In the genomic region with DNA sequence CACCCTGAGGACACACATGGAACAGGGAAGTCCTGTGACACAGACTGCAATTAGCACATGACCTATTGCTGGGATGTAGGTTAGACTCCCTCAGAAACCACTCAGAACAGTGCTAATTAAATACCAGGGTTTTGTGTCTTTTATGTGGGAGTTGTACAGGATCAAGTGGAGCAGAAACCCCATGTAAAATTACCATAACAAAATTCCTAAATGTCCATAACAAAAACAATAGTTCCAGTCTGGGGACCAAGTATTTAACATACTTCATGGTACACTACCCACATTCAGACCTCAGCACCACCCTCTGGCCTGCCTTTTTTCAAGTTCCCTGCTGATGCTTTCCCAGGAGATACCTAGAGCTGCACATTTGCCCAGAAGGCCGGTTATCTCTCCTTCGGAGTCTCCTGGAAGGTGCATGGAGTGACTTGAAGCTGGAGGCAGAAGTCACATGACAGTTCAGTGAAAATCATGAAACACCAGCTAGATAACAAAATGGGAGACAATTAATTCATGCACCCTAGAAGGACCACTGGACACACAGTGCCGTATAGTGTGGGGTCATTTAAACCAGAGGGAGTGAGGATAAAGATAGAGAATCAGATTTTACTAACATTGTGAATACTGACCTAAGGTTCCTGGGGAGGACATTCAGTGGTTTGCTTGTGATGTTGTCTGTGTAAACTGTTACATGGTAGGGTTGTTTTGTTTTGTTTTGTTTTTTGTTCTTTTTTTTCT, we compare ENCODE assay signal across 9 mouse cellular contexts. TPM values are rescaled to one million over a fixed set of nuclear protein-coding genes. Genes with fewer than 3 reads are reported as not detected.
DNase-seq lines count a peak whose midpoint lies in the region; ATAC-seq and TF ChIP-seq lines count a peak whose summit lies in the region.
"Had no signal": no experiment of that assay in that cellular context is flagged by ENCODE, and none has a peak within 500 bp of the region (broad histone marks: within the 10 kb centered on the region; RNA-seq: fewer than 3 reads in every experiment).

No protein-coding gene starts in this region.

- no peak overlapping the region for H3K4me3 ChIP-seq in heart, postnatal 0 days (ENCODE audit: low read depth, low read length)
- no peak overlapping the region for H3K4me3 ChIP-seq in hindbrain, embryonic 11.5 days (ENCODE audit: low read depth, low read length)
- no peak overlapping the region for H3K4me3 ChIP-seq in neural tube, embryonic 11.5 days (ENCODE audit: low read depth, low read length)

- 0 out of 2 replicates have a peak, but pooled peaks cover 5% of the 10 kb centered on the region for H3K4me1 ChIP-seq in heart, postnatal 0 days (ENCODE audit: control insufficient read depth, insufficient read depth)
- no peaks in the 10 kb centered on the region for H3K4me1 ChIP-seq in hindbrain, embryonic 11.5 days (replicated peaks; ENCODE audit: control insufficient read depth, insufficient read depth, low read length)
- H3K4me1 ChIP-seq in neural tube, embryonic 11.5 days (ENCODE audit: control insufficient read depth, insufficient read depth, low read length) = no peaks in the 10 kb centered on the region; the same call in 1 of the 2 replicates

- H3K4me2 ChIP-seq in heart, postnatal 0 days (ENCODE audit: low read depth, low read length) = no peak overlapping the region
- H3K4me2 ChIP-seq in hindbrain, embryonic 11.5 days (replicated peaks; ENCODE audit: low read depth, low read length) = no peak overlapping the region
- H3K4me2 ChIP-seq in neural tube, embryonic 11.5 days (ENCODE audit: low read depth) = no peak overlapping the region

- TF ChIP-seq EP300 in heart, postnatal 0 days (IDR thresholded peaks at IDR 0.05; ENCODE audit: low read depth) = no peak

- DNase-seq in heart, postnatal 0 days (ENCODE audit: low spot score) = no peak
- no peak for DNase-seq in heart, adult 8-10 months (ENCODE audit: low spot score)
- peak; percentile 4 for DNase-seq in embryo, embryonic 11.5 days (ENCODE audit: low read depth, low spot score)
- DNase-seq in hindbrain, embryonic 11.5 days (ENCODE audit: low spot score) = peak; percentile 55
- peak; percentile 42 for DNase-seq in neural tube, embryonic 11.5 days (ENCODE audit: low spot score)
- DNase-seq in left cerebral cortex, postnatal 14 days (ENCODE audit: low spot score in 2 of 2) = no peak
- DNase-seq in adrenal gland, postnatal 10 days = no peak
- no peak for DNase-seq in ovary, postnatal 36 days (ENCODE audit: low spot score)
- DNase-seq: thymus, adult 18-20 months had no signal

- H3K27me3 ChIP-seq in heart, postnatal 0 days (ENCODE audit: control insufficient read depth, insufficient read depth, low read length) = no peaks in the 10 kb centered on the region
- H3K27me3 ChIP-seq in hindbrain, embryonic 11.5 days (ENCODE audit: control insufficient read depth, insufficient read depth, low read length) = no peaks in the 10 kb centered on the region
- H3K27me3 ChIP-seq in neural tube, embryonic 11.5 days (ENCODE audit: control insufficient read depth, insufficient read depth, low read length) = no peaks in the 10 kb centered on the region

- no peak for TF ChIP-seq CTCF in heart, postnatal 0 days (IDR thresholded peaks at IDR 0.05; ENCODE audit: low read depth)

- H3K9me3 ChIP-seq in heart, postnatal 0 days (replicated peaks; ENCODE audit: control insufficient read depth, low read length) = no peaks in the 10 kb centered on the region
- H3K9me3 ChIP-seq in hindbrain, embryonic 11.5 days (ENCODE audit: control insufficient read depth, low read length) = no peaks in the 10 kb centered on the region
- no peaks in the 10 kb centered on the region for H3K9me3 ChIP-seq in neural tube, embryonic 11.5 days (ENCODE audit: control insufficient read depth, low read length)

- H3K36me3 ChIP-seq in heart, postnatal 0 days (replicated peaks; ENCODE audit: control insufficient read depth, insufficient read depth, low read length) = no peaks in the 10 kb centered on the region
- no peaks in the 10 kb centered on the region for H3K36me3 ChIP-seq in hindbrain, embryonic 11.5 days (ENCODE audit: control insufficient read depth, insufficient read depth, low read length)
- no peaks in the 10 kb centered on the region for H3K36me3 ChIP-seq in neural tube, embryonic 11.5 days (ENCODE audit: control insufficient read depth, insufficient read depth, low read length)

- no peak for ATAC-seq in heart, postnatal 0 days (ENCODE audit: insufficient read depth, low read depth)
- ATAC-seq in hindbrain, embryonic 11.5 days (ENCODE audit: low FRiP score) = peak; percentile 68
- ATAC-seq in neural tube, embryonic 11.5 days (ENCODE audit: insufficient read depth, low FRiP score, low TSS enrichment) = peak; percentile 40

- peak overlapping the region; percentile 88 for H3K27ac ChIP-seq in heart, postnatal 0 days (ENCODE audit: low read depth)
- peak overlapping the region; percentile 72 for H3K27ac ChIP-seq in hindbrain, embryonic 11.5 days (ENCODE audit: low read depth, low read length)
- peak overlapping the region; percentile 85 for H3K27ac ChIP-seq in neural tube, embryonic 11.5 days (ENCODE audit: low read depth, low read length)

- 38% methylated on average over 3 of the region's 3 CpGs for WGBS in heart, postnatal 0 days
- 30% methylated on average over 3 of the region's 3 CpGs for WGBS in hindbrain, embryonic 11.5 days
- WGBS in neural tube, embryonic 11.5 days = 56% methylated on average over 3 of the region's 3 CpGs

- intact Hi-C loops in left cerebral cortex, postnatal 14 days (cut with DNase I) = loop anchor here (10.0 kb wide), 1 partner anchor 298 kb away; no protein-coding TSS in a partner anchor

- H3K9ac ChIP-seq in heart, postnatal 0 days (replicated peaks; ENCODE audit: low read depth, low read length) = no peak overlapping the region
- peak overlapping the region; percentile 29; the same call in 1 of the 2 replicates for H3K9ac ChIP-seq in hindbrain, embryonic 11.5 days (ENCODE audit: low read depth, low read length)
- no peak overlapping the region for H3K9ac ChIP-seq in neural tube, embryonic 11.5 days (ENCODE audit: low read length)

RNA-seq across cellular contexts. Expression of a gene that starts 4.6 kb away (rescaled TPM):
- total RNA-seq in heart, postnatal 0 days (2014; rRNA removed; ENCODE audit: low replicate concordance) = 225 and 256 TPM in 2 replicates
- polyA plus RNA-seq in heart, postnatal 0 days (2015; fragmentation: Nextera tagmentation; extraction: Ambion mirVana) = 177 and 181 TPM in 2 replicates
- 100 to 1,000 TPM; 289 to 312 (median 300) TPM for total RNA-seq in heart, adult 8-10 months (2022)
- 101 and 111 TPM in 2 replicates for polyA plus RNA-seq in hindbrain, embryonic 11.5 days (2014; fragmentation: Nextera tagmentation; extraction: Ambion mirVana)
- 96.1 and 103 TPM in 2 replicates for polyA plus RNA-seq in neural tube, embryonic 11.5 days (2014; fragmentation: Nextera tagmentation; extraction: Ambion mirVana)
- 10 to 100 TPM; 68.6 to 69.7 TPM for total RNA-seq in left cerebral cortex, postnatal 14 days (2021)
- total RNA-seq in adrenal gland, postnatal 10 days (2021) = 100 to 1,000 TPM; 235 to 244 TPM

RNA-seq across cellular contexts. Expression of a gene that starts 31.1 kb away (rescaled TPM):
- total RNA-seq in heart, postnatal 0 days (2014; rRNA removed; ENCODE audit: low replicate concordance) = 9.9 and 11.3 TPM in 2 replicates
- 2.7 and 3.1 TPM in 2 replicates for polyA plus RNA-seq in heart, postnatal 0 days (2015; fragmentation: Nextera tagmentation; extraction: Ambion mirVana)
- 1 to 10 TPM; 5.0 to 7.0 (median 6.8) TPM for total RNA-seq in heart, adult 8-10 months (2022)
- polyA plus RNA-seq in hindbrain, embryonic 11.5 days (2014; fragmentation: Nextera tagmentation; extraction: Ambion mirVana) = 7.0 and 7.8 TPM in 2 replicates
- 8.7 and 8.8 TPM in 2 replicates for polyA plus RNA-seq in neural tube, embryonic 11.5 days (2014; fragmentation: Nextera tagmentation; extraction: Ambion mirVana)
- 1 to 10 TPM; 8.6 to 9.0 TPM for total RNA-seq in left cerebral cortex, postnatal 14 days (2021)
- 10 to 100 TPM; 10.8 to 17.4 TPM for total RNA-seq in adrenal gland, postnatal 10 days (2021)

RNA-seq across cellular contexts. Expression of a gene that starts 52.7 kb away (rescaled TPM):
- 7.9 and 11.3 TPM in 2 replicates for total RNA-seq in heart, postnatal 0 days (2014; rRNA removed; ENCODE audit: low replicate concordance)
- 36.7 and 37.5 TPM in 2 replicates for polyA plus RNA-seq in heart, postnatal 0 days (2015; fragmentation: Nextera tagmentation; extraction: Ambion mirVana)
- total RNA-seq in heart, adult 8-10 months (2022) = 10 to 100 TPM; 19.5 to 23.9 (median 20.7) TPM
- 96.1 and 101 TPM in 2 replicates for polyA plus RNA-seq in hindbrain, embryonic 11.5 days (2014; fragmentation: Nextera tagmentation; extraction: Ambion mirVana)
- polyA plus RNA-seq in neural tube, embryonic 11.5 days (2014; fragmentation: Nextera tagmentation; extraction: Ambion mirVana) = 91.2 and 92.4 TPM in 2 replicates
- total RNA-seq in left cerebral cortex, postnatal 14 days (2021) = 10 to 100 TPM; 33.7 to 34.6 TPM
- total RNA-seq in adrenal gland, postnatal 10 days (2021) = 10 to 100 TPM; 26.5 to 28.8 TPM

RNA-seq across cellular contexts. Expression of a gene that starts 52.7 kb away (rescaled TPM):
- total RNA-seq in heart, postnatal 0 days (2014; rRNA removed; ENCODE audit: low replicate concordance) = 26.2 and 32.7 TPM in 2 replicates
- 151 and 152 TPM in 2 replicates for polyA plus RNA-seq in heart, postnatal 0 days (2015; fragmentation: Nextera tagmentation; extraction: Ambion mirVana)
- total RNA-seq in heart, adult 8-10 months (2022) = 100 to 1,000 TPM in 1 of 4 experiments, 10 to 100 TPM in 3; 87.6 to 100 (median 93.1) TPM
- polyA plus RNA-seq in hindbrain, embryonic 11.5 days (2014; fragmentation: Nextera tagmentation; extraction: Ambion mirVana) = 245 and 265 TPM in 2 replicates
- 245 and 260 TPM in 2 replicates for polyA plus RNA-seq in neural tube, embryonic 11.5 days (2014; fragmentation: Nextera tagmentation; extraction: Ambion mirVana)
- total RNA-seq in left cerebral cortex, postnatal 14 days (2021) = 100 to 1,000 TPM; 115 to 121 TPM
- total RNA-seq in adrenal gland, postnatal 10 days (2021) = 100 to 1,000 TPM; 108 to 114 TPM

Comparison
In these comparisons a context has a peak if more than half of its experiments do, and no peak if none do; other contexts are left out.
1. DNase-seq: peak in embryo, embryonic 11.5 days (single experiment), hindbrain, embryonic 11.5 days (single experiment) and neural tube, embryonic 11.5 days (single experiment); none in heart, postnatal 0 days (single experiment), heart, adult 8-10 months (single experiment), left cerebral cortex, postnatal 14 days (0 of 2), adrenal gland, postnatal 10 days (single experiment) and ovary, postnatal 36 days (single experiment).
2. Peak in every context shown above with its lines, with median percentiles within 50 percentile points of each other: H3K27ac ChIP-seq.